Comparison of ENCODE assay signal across 24 mouse cellular contexts in the genomic region with DNA sequence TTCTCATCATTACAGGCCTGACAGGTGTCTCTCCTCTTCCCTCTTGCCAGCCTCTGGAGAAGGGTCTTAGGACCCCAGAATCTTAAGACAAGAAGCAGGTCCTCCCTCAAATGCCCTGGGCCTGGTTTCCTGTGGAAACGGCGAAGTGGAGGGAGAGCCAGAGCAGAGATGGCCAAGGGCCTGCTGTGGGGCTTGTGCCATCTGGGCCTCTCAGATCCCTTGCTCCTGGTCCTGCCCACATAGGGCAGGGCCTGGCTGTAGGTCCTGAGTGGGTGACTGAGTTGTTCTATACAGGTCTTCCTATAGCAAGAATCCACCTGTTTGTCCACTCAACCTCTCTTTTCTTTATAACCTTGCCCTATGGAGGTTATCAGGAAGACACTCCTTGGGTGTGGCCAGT. TPM values are rescaled to one million over a fixed set of nuclear protein-coding genes. Genes with fewer than 3 reads are reported as not detected.
DNase-seq lines count a peak whose midpoint lies in the region; ATAC-seq lines count a peak whose summit lies in the region.
"Had no signal": no experiment of that assay in that cellular context is flagged by ENCODE, and none has a peak within 500 bp of the region (broad histone marks: within the 10 kb centered on the region; RNA-seq: fewer than 3 reads in every experiment).

No protein-coding gene starts in this region.

- no peak overlapping the region for H3K4me2 ChIP-seq in liver, embryonic 12.5 days
- no peak overlapping the region for H3K4me2 ChIP-seq in midbrain, embryonic 14.5 days (ENCODE audit: low read length)
- H3K4me2 ChIP-seq: forebrain, embryonic 12.5 days; heart, embryonic 15.5 days; hindbrain, embryonic 13.5 days; neural tube, embryonic 15.5 days had no signal

- ATAC-seq in liver, embryonic 12.5 days: no peak
- ATAC-seq in midbrain, embryonic 14.5 days (ENCODE audit: low FRiP score, low TSS enrichment): no peak
- ATAC-seq: Patski had no signal

- H3K27me3 ChIP-seq in liver, embryonic 12.5 days (replicated peaks): no peaks in the 10 kb centered on the region
- no peaks in the 10 kb centered on the region for H3K27me3 ChIP-seq in midbrain, embryonic 14.5 days (ENCODE audit: control insufficient read depth, insufficient read depth, low read length)
- H3K27me3 ChIP-seq: CH12.LX; forebrain, embryonic 12.5 days; heart, embryonic 15.5 days; hindbrain, embryonic 13.5 days; neural tube, embryonic 15.5 days; Patski had no signal

- peaks cover 35% of the 10 kb centered on the region for H3K36me3 ChIP-seq in liver, embryonic 12.5 days
- H3K36me3 ChIP-seq in midbrain, embryonic 14.5 days (ENCODE audit: control insufficient read depth, insufficient read depth, low read length): no peaks in the 10 kb centered on the region
- H3K36me3 ChIP-seq: forebrain, embryonic 12.5 days; G1E; heart, embryonic 15.5 days; hindbrain, embryonic 13.5 days; neural tube, embryonic 15.5 days had no signal

- WGBS in liver, embryonic 12.5 days (ENCODE audit: insufficient replicate concordance): 89% methylated on average over 2 of the region's 2 CpGs
- 92% methylated on average over 2 of the region's 2 CpGs for WGBS in midbrain, embryonic 14.5 days

- no peak for DNase-seq in liver
- peak; percentile 48 for DNase-seq in cerebellum, adult 8-10 months
- DNase-seq in cerebellum, postnatal 25 days: peak; percentile 62 to 76
- no peak for DNase-seq in gastrocnemius, postnatal 4 days (ENCODE audit: low spot score in 2 of 2)
- DNase-seq in embryo, embryonic 10.5 days (ENCODE audit: low spot score): no peak
- DNase-seq in midbrain, embryonic 14.5 days: no peak
- DNase-seq: adrenal gland, postnatal 36 days; B cell, adult 2 months; gastrocnemius, adult 2 months; heart, postnatal 36 days; kidney, adult 18-20 months; layer of hippocampus, adult 9-11 months; right cerebral cortex, adult 18-20 months; right cerebral cortex, postnatal 4 days had no signal

- 0 out of 2 replicates have a peak overlapping the region, but pooled peaks have one; percentile 19 for H3K9ac ChIP-seq in liver, embryonic 12.5 days
- H3K9ac ChIP-seq in midbrain, embryonic 14.5 days (replicated peaks; ENCODE audit: low read length): no peak overlapping the region
- H3K9ac ChIP-seq: forebrain, embryonic 12.5 days; heart, embryonic 15.5 days; hindbrain, embryonic 13.5 days; liver, embryonic 14.5 days; neural tube, embryonic 15.5 days had no signal

- H3K4me1 ChIP-seq in liver, embryonic 12.5 days: peaks cover 29% of the 10 kb centered on the region
- no peaks in the 10 kb centered on the region for H3K4me1 ChIP-seq in midbrain, embryonic 14.5 days (ENCODE audit: control insufficient read depth, insufficient read depth, low read length)

- H3K27ac ChIP-seq in liver, embryonic 12.5 days: no peak overlapping the region
- H3K27ac ChIP-seq in midbrain, embryonic 14.5 days (replicated peaks; ENCODE audit: low read depth, low read length): no peak overlapping the region
- H3K27ac ChIP-seq: forebrain, embryonic 12.5 days; gastrocnemius, adult 2 months; heart, embryonic 15.5 days; hindbrain, embryonic 13.5 days; liver, embryonic 14.5 days; macrophage; neural tube, embryonic 15.5 days had no signal

- no peak overlapping the region for H3K4me3 ChIP-seq in liver, embryonic 12.5 days
- H3K4me3 ChIP-seq in midbrain, embryonic 14.5 days (replicated peaks; ENCODE audit: low read depth, low read length): no peak overlapping the region
- H3K4me3 ChIP-seq: forebrain, embryonic 12.5 days; gastrocnemius, adult 2 months; heart, embryonic 15.5 days; hindbrain, embryonic 13.5 days; neural tube, embryonic 15.5 days had no signal

- H3K9me3 ChIP-seq in liver, embryonic 12.5 days (replicated peaks): no peaks in the 10 kb centered on the region
- no peaks in the 10 kb centered on the region for H3K9me3 ChIP-seq in midbrain, embryonic 14.5 days (ENCODE audit: control insufficient read depth, low read length)
- H3K9me3 ChIP-seq: forebrain, embryonic 12.5 days; G1E; heart, embryonic 15.5 days; hindbrain, embryonic 13.5 days; neural tube, embryonic 15.5 days had no signal

RNA-seq across cellular contexts. Expression of a gene that starts 12.6 kb away (rescaled TPM):
- polyA plus RNA-seq in liver, embryonic 12.5 days (2016; fragmentation: Nextera tagmentation; extraction: Ambion mirVana): 20.5 and 24.6 TPM in 2 replicates
- 10 to 100 TPM; 49.2 to 57.4 TPM for total RNA-seq in gastrocnemius, postnatal 4 days (2021)
- polyA plus RNA-seq in midbrain, embryonic 14.5 days (2014; fragmentation: Nextera tagmentation; extraction: Ambion mirVana): 2.0 and 8.7 TPM in 2 replicates

RNA-seq across cellular contexts. Expression of a gene that starts 18.3 kb away (rescaled TPM):
- 76.9 and 79.5 TPM in 2 replicates for polyA plus RNA-seq in liver, embryonic 12.5 days (2016; fragmentation: Nextera tagmentation; extraction: Ambion mirVana)
- total RNA-seq in gastrocnemius, postnatal 4 days (2021): 1 to 10 TPM; 5.9 to 9.0 TPM
- 8.8 and 8.9 TPM in 2 replicates for polyA plus RNA-seq in midbrain, embryonic 14.5 days (2014; fragmentation: Nextera tagmentation; extraction: Ambion mirVana)
- total RNA-seq: G1E had no signal

RNA-seq across cellular contexts. Expression of a gene that starts 33.2 kb away (rescaled TPM):
- 4.7 and 5.7 TPM in 2 replicates for polyA plus RNA-seq in liver, embryonic 12.5 days (2016; fragmentation: Nextera tagmentation; extraction: Ambion mirVana)
- 10 to 100 TPM in 1 of 2 experiments, 1 to 10 TPM in 1; 6.3 to 11.4 TPM for total RNA-seq in gastrocnemius, postnatal 4 days (2021)
- polyA plus RNA-seq in midbrain, embryonic 14.5 days (2014; fragmentation: Nextera tagmentation; extraction: Ambion mirVana): 17.6 and 20.6 TPM in 2 replicates

Comparison
In these comparisons a context has a peak if more than half of its experiments do, and no peak if none do; other contexts are left out.
1. DNase-seq: peak in cerebellum, adult 8-10 months (single experiment) and cerebellum, postnatal 25 days (2 of 2); none in liver (single experiment), gastrocnemius, postnatal 4 days (0 of 2), embryo, embryonic 10.5 days (single experiment) and midbrain, embryonic 14.5 days (single experiment).